Mouse (Mus musculus): Measurements from ENCODE around the gene Spata21. TPM values are rescaled to one million over a fixed set of nuclear protein-coding genes. Genes with fewer than 3 reads are reported as not detected.

Spata21 gene
- total RNA-seq, 2 experiments from 2014 or later = not detected

GRCm38 (mm10) chr4:141147112-141148008 is 59.2 kb downstream of the Spata21 start, which contains the start of gene Fbxo42:
Fbxo42 (plus strand) TSS chr4:141147913.
- intact Hi-C loops (cut with DNase I) = loop anchor here (5.0 kb wide), 1 partner anchor 215 kb away; no protein-coding TSS in a partner anchor
- peak; percentile 89 to 93 for DNase-seq

DNA sequence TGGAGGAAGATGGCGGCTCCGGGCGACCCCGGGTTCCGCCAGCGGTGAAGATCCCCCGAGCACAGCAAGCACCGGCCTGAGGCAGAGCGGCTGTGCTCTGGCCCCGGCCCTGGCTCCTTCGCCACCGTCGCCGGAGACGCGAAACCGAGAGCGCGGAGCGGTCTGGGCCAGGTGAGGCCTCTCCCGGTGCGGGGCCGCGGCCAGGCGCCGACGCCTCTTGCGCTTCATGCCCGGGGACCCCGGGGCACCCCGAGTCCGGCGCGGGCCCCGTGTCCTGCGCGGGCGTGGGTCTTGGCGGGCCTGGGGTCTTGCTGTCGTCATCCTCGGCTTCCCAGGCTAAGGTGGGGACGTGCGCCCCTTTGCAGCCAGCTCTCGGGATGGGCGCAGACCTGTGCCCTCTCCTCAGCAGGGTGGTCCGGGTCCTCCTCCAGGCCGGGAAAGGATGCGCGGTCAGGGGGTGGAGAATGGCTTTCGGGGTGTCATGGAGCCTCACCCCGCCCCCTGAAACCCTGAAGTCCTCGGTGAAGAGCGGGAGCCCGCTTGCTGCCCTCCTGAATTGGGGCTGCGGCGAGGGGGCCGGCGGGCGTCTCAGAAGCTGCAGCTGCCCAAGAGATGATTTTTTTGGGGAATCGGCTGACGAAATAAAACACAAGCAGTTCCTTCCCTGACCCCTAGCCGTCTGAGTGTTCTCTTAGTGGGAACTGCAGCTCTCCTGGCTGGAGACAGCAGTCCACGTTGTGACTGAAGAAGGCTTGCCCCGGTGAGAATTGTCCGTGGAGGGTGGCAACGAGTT is 60.1 kb downstream of the Spata21 start:
- intact Hi-C loops (cut with DNase I) = loop anchor here (5.0 kb wide), 1 partner anchor 214 kb away; no protein-coding TSS in a partner anchor
- DNase-seq = peak in 1 of 2 experiments; percentile 29

- intact Hi-C loops (cut with DNase I) = loop anchor here (5.0 kb wide), 1 partner anchor 213 kb away; no protein-coding TSS in a partner anchor
These were observed 61.0 kb downstream of the Spata21 start for GRCm38 (mm10) chr4:141149116-141149515.

DNA sequence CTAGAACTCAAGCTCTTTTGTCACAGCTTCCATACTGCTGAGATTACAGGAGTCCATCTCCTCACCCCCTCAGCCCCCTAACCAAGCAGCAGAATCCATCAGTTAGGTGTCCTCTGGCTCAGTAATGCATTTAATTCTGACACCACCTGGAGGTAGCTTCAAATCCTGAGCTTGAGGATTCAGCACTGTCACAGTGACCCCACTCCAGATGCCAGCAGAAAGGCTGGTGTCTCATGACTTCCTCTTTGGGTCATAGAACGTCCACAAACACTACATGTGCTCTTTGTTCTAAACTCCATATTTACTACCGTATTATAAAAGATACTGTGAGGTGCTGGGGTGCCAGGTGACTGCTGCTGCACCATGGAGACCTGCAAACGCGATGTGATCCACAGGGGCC is 69.4 kb downstream of the Spata21 start:
- no peak for DNase-seq
- intact Hi-C loops (cut with DNase I) = no loop called here

More at GRCm38 (mm10) chr4:141149116-141149515, 61.0 kb downstream of the Spata21 start:
- no peak for DNase-seq

DNA sequence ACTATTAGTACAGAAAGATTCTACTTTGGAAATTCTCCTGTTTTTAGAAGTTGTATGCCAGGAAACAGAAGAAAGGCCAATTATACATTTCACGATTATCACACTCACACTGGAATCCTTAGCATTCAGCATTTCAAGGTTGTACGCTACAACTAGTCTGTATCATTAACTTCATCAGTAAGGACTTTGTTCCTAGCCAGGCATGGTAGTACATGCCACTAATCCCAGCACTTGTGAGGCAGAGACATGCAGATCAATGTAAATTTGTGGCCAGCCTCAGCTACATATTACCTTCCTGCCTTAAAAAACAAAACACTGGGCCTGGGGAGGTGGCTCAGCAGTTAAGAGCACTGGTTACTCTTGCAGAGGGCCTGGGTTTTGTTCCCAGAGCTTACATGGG is 70.5 kb downstream of the Spata21 start:
- intact Hi-C loops (cut with DNase I) = no loop called here

GRCm38 (mm10) chr4:141159093-141159492 is 71.0 kb downstream of the Spata21 start:
- DNase-seq = no peak
- intact Hi-C loops (cut with DNase I) = no loop called here

More for the DNA sequence above, 70.5 kb downstream of the Spata21 start:
- no peak for DNase-seq

DNA sequence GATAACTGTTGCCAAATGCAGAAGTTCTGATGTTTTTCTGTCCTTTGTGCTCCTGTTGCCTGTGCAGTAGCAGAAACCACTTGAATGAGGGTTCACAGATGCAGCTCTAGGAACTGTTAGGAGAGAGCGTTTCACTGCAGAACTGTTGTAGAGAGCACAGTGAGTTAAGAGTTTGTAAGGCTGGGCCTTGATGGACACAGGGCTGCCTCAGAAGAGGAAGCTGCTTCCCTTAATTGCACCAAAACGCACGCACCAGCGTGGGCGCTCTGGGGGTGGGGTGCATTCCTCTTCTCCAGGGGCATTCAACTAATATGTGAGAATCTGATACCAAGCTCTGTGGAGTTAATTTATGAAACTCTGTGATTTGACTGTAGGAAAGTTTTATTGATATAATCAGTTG is 71.5 kb downstream of the Spata21 start:
- intact Hi-C loops (cut with DNase I) = no loop called here
- no peak for DNase-seq

DNA sequence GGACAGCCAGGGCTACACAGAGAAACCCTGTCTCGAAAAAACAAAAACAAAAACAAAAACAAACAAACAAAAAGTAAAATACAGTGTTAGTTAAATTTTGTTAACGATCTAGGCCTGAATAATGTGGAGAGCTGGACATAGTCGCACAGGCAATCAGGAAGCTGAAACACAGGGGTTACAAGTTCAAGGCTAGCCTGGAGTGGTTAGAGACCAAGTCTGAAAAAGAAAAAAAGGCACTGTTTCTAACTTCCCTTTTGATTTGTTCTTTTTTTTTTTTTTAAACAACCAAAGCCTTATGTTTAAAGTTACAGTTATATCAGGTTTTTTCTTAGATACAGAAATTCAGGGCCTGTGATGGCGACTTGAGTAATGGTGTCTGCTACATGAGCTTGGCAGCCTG is 72.1 kb downstream of the Spata21 start:
- no peak for DNase-seq
- intact Hi-C loops (cut with DNase I) = no loop called here

DNA sequence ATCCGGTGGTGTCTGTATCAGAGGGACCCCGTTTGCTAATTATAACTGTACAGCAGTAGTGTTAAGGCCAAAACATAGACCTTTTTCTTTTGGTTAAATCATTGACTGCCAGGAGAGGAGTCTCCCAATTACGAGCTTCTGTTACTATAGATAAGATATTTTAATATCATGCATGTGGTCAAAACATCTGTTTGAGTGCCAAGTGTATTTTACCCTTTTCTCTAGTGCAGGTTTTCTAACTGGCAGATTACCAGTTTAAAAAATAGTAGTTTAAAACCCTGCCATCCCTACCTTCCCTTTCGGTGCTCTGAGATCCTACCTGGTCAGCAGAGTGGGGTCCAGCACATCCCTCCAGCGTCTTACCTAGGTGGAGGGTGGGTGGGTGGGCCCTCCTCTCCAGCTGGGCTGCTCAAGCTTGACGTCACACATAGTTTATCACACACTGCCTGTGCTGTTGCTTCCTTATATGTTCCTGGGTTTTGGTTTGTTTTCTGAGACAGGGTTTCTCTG is 73.6 kb downstream of the Spata21 start:
- intact Hi-C loops (cut with DNase I) = no loop called here
- no peak for DNase-seq

Other genes starting within 250 kb of the Spata21 start
- under 1 TPM; 0.07 to 0.08 TPM for gene Padi1, start 242.6 kb upstream of the Spata21 start, total RNA-seq (2021)
- 100 to 1,000 TPM; 105 to 170 TPM for gene Padi2, start 182.0 kb upstream of the Spata21 start, total RNA-seq (2021)
- 100 to 1,000 TPM; 568 to 650 TPM for gene Sdhb, start 127.1 kb upstream of the Spata21 start, total RNA-seq (2021)
- 10 to 100 TPM; 16.6 to 17.5 TPM for gene Atp13a2, start 101.5 kb upstream of the Spata21 start, total RNA-seq (2021)
- gene Mfap2, start 77.9 kb upstream of the Spata21 start, total RNA-seq (2021) = 1 to 10 TPM; 6.2 to 7.4 TPM
- gene Crocc, start 27.8 kb upstream of the Spata21 start, total RNA-seq (2021) = 1 to 10 TPM; 1.7 to 2.0 TPM
- 10 to 100 TPM; 13.3 to 15.3 TPM for gene Necap2, start 10.0 kb upstream of the Spata21 start, total RNA-seq (2021)
- 100 to 1,000 TPM; 141 to 150 TPM for gene Szrd1, start 51.4 kb downstream of the Spata21 start, total RNA-seq (2021)
- gene Fbxo42, start 59.6 kb downstream of the Spata21 start, total RNA-seq (2021) = 1 to 10 TPM; 8.8 to 9.8 TPM
- gene Rsg1, start 125.6 kb downstream of the Spata21 start, total RNA-seq (2021) = not detected
- under 1 TPM; 0.26 to 0.69 TPM for gene Arhgef19, start 151.2 kb downstream of the Spata21 start, total RNA-seq (2021)
- 1 to 10 TPM; 2.4 to 2.6 TPM for gene Epha2, start 212.9 kb downstream of the Spata21 start, total RNA-seq (2021)

All from gastrocnemius, postnatal 36 days (tissue).